Mouse (Mus musculus) spleen, postnatal 0 days (tissue): ENCODE results near the gene Ifng. TPM values are rescaled to one million over a fixed set of nuclear protein-coding genes. Genes with fewer than 3 reads are reported as not detected.

ENCODE experiments used
- polyA plus RNA-seq: library from polyadenylated mRNA; unstranded; fragments of >200 nt; fragmentation: Nextera tagmentation; extraction: Ambion mirVana; gene quantifications from 2 replicates; pipeline ENCODE4 v1.2.1, GENCODE M21; 2015

The Ifng gene
- 0.19 and 0.59 TPM in 2 replicates for polyA plus RNA-seq

DNA sequence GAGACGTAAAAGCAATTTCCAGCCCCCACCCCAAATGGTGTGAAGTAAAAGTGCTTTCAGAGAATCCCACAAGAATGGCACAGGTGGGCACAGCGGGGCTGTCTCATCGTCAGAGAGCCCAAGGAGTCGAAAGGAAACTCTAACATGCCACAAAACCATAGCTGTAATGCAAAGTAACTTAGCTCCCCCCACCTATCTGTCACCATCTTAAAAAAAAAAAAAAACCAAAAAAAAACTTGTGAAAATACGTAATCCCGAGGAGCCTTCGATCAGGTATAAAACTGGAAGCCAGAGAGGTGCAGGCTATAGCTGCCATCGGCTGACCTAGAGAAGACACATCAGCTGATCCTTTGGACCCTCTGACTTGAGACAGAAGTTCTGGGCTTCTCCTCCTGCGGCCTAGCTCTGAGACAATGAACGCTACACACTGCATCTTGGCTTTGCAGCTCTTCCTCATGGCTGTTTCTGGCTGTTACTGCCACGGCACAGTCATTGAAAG, at the start of gene Ifng:
TSS of gene Ifng (plus strand) at position 305 of the 499 bp plus-strand sequence.

Other genes with a start within 250 kb of the Ifng start
- not detected in 2 replicates for gene Il22, start 236.1 kb upstream of the Ifng start, polyA plus RNA-seq
- gene Gm32717, start 200.3 kb upstream of the Ifng start, polyA plus RNA-seq: not detected in 2 replicates
- gene Gm32802, start 182.4 kb upstream of the Ifng start, polyA plus RNA-seq: not detected in 2 replicates
- not detected in 2 replicates for gene Iltifb, start 146.0 kb upstream of the Ifng start, polyA plus RNA-seq
- gene Gm9040, start 114.1 kb upstream of the Ifng start, polyA plus RNA-seq: not detected in 2 replicates
- not detected in 2 replicates for gene Gm9044, start 108.6 kb upstream of the Ifng start, polyA plus RNA-seq
- gene Gm9045, start 103.2 kb upstream of the Ifng start, polyA plus RNA-seq: 0.12 TPM in 1 of 2 replicates, not detected in the other
- not detected in 2 replicates for gene Gm9046, start 97.8 kb upstream of the Ifng start, polyA plus RNA-seq
- gene Gm9048, start 92.4 kb upstream of the Ifng start, polyA plus RNA-seq: not detected in 2 replicates
- gene Gm9049, start 86.9 kb upstream of the Ifng start, polyA plus RNA-seq: 0.12 TPM in 1 of 2 replicates, not detected in the other